Mouse (Mus musculus) heart, adult 2 months (tissue): ENCODE data around the gene Mtx1.

Experiments
- CTCF ChIP-seq: fragments of 200-600 bp; IDR thresholded peaks from 2 replicates; pipeline ENCODE4 v1.8.1; 2022; ENCODE audit warnings: antibody characterized with exemption, mild to moderate bottlenecking, moderate library complexity
- EP300 ChIP-seq: fragments of 200-500 bp; IDR thresholded peaks from 2 replicates; pipeline ENCODE4 v1.6.1; 2011; ENCODE audit warnings: low read depth, low read length, control low read depth; ENCODE audit not compliant: insufficient read depth

DNA sequence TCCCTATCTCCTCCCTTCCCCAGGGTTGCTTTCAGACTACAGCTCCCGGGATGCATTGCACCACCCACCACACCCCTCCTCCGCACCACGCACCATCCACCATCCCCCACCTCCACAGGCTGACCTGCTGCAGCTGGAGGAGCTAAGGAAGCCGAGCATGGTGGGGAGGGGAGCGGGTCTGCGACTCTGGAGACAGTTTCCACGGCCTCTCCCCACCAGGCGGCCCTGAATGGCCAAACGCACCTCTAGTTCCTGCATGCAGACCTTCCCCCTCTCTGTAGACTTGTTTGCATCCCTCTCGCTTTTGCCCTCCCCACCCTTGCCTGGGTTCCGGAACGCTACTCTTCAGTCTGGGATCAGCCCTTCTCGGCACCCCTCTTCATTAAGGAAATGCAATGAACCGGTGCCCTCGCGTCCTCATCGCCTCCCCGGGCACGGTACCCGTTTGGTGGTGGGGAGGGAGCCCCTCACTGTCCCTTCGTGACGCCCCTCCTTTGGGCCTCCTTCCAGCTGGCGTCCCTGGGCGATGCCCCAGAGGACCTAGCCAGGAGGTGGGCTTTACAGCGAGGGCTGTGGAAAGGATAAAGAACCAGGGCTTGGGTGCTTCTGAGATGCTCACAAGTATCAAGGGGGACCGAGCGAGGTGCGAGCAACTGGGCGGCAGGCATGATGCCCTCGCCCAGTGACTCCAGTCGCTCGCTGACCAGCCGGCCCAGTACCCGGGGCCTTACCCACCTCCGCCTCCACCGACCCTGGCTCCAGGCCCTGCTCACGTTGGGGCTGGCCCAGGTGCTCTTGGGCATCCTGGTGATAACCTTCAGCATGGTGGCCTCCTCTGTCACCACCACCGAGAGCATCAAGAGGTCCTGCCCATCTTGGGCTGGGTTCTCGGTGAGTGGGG, 43.6 kb downstream of the Mtx1 start, which contains the start of gene Fam189b:
- no peak for TF ChIP-seq CTCF
- no peak for TF ChIP-seq EP300
